Mouse (Mus musculus) heart, embryonic 15.5 days (tissue): ENCODE measurements at regions not wholly inside any gene's neighbourhood (a gene's known extent, or its start where the extent isn't known, plus 50 kb on each side); places are given as distances from the start of the nearest gene placed in this dataset.

Experiments
- ATAC-seq: fragments of 200-750 bp; cut with Nextera tagmentation; replicated peaks from 2 replicates; pipeline ENCODE4 v1.8.0; 2017; ENCODE audit warnings: low read depth, moderate TSS enrichment; ENCODE audit not compliant: insufficient number of reproducible peaks, insufficient read depth, low FRiP score
- H3K27ac ChIP-seq: fragments of 300-500 bp; sonication (generic); 2 replicates; pipeline ENCODE4 v1.5.1; 2015; ENCODE audit warnings: mild to moderate bottlenecking, inconsistent platforms
- H3K27me3 ChIP-seq: fragments of 300-500 bp; sonication (generic); 2 replicates; pipeline ENCODE4 v1.6.1; 2015; ENCODE audit warnings: inconsistent platforms
- H3K36me3 ChIP-seq: fragments of 300-500 bp; sonication (generic); 2 replicates; pipeline ENCODE4 v1.6.1; 2015; ENCODE audit warnings: mild to moderate bottlenecking, inconsistent platforms
- H3K4me1 ChIP-seq: fragments of 300-500 bp; sonication (generic); replicated peaks from 2 replicates; pipeline ENCODE4 v1.6.1; 2015; ENCODE audit warnings: inconsistent platforms
- H3K4me2 ChIP-seq: fragments of 300-500 bp; sonication (generic); 2 replicates; pipeline ENCODE4 v1.6.1; 2015; ENCODE audit warnings: inconsistent platforms, mild to moderate bottlenecking, moderate library complexity
- H3K4me3 ChIP-seq: fragments of 300-500 bp; sonication (generic); 2 replicates; pipeline ENCODE4 v1.5.1; 2015; ENCODE audit warnings: mild to moderate bottlenecking, inconsistent platforms
- H3K9ac ChIP-seq: fragments of 300-500 bp; sonication (generic); 2 replicates; pipeline ENCODE4 v1.6.1; 2015; ENCODE audit warnings: mild to moderate bottlenecking, inconsistent platforms
- H3K9me3 ChIP-seq: fragments of 300-500 bp; sonication (generic); replicated peaks from 2 replicates; pipeline ENCODE4 v1.6.1; 2016; ENCODE audit warnings: inconsistent platforms
- WGBS: fragments of 180-500 bp; shearing (Covaris S2); methylation state at CpG from one replicate; pipeline ENCODE4 v1.1.7; 2015; ENCODE audit warnings: mixed read lengths; 5-methylcytosine and 5-hydroxymethylcytosine counted together

DNA sequence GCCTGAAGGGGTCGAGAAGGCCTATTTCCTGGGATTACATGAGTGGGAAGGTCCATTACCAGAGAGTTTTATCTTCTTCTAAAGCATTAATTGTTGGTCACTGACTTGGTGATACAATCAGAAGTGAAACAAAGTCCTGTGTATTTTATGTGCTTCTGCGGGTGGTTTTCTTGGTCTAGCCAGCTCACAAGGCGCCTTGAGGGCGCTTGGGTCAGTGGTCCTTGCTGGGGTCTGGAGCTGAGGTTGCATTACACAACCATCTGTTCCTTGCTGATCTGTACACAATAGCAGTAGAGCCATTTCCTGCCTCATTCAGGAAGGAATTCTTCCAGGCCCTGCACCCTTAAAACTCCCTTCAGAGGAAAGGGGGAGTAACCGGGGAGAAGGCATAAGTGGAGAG, 116.9 kb upstream of the Neo1 start:
- H3K27me3 ChIP-seq, result no peaks in the 10 kb centered on the region
- no peak overlapping the region for H3K4me3 ChIP-seq
- no peak for ATAC-seq
- H3K4me1 ChIP-seq, result 0 out of 2 replicates have a peak, but pooled peaks cover 3% of the 10 kb centered on the region
- H3K4me2 ChIP-seq, result no peak overlapping the region
- H3K9me3 ChIP-seq, result no peaks in the 10 kb centered on the region
- no peak overlapping the region for H3K9ac ChIP-seq
- H3K36me3 ChIP-seq, result no peaks in the 10 kb centered on the region
- WGBS, result 58% methylated on average over 5 of the region's 5 CpGs
- H3K27ac ChIP-seq, result no peak overlapping the region

DNA sequence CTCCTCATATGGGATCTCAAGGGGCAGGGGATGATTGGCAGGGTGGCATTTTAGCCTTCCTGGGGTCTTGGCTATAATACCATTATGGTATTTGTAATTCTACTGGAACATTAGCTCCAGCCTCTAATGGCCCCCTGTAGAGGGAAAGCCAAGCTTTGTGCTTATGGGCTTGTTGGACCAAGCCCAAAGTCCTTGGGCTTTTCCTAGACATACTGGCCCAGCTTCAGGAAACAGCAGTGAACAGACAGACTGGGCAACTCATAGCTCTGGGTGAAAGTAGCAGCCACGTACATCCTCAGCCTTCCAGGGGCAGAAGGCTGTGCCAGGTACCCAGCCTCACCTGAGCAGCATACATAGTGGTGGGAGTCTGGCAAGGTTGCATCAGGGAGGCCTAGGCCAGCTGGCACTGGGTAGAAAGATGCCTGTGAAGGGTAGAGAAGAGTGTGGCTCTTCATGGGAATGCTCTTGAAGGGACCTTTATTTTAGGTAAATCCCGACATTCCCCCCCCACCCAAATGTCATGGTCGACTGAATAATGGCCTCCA, 108.1 kb upstream of the Neo1 start:
- H3K4me1 ChIP-seq, result no peaks in the 10 kb centered on the region
- H3K27me3 ChIP-seq, result no peaks in the 10 kb centered on the region
- H3K9ac ChIP-seq, result no peak overlapping the region
- H3K36me3 ChIP-seq, result no peaks in the 10 kb centered on the region
- no peak overlapping the region for H3K4me2 ChIP-seq
- no peak for ATAC-seq
- no peaks in the 10 kb centered on the region for H3K9me3 ChIP-seq
- WGBS, result 78% methylated on average over 3 of the region's 3 CpGs
- no peak overlapping the region for H3K4me3 ChIP-seq
- H3K27ac ChIP-seq, result no peak overlapping the region

DNA sequence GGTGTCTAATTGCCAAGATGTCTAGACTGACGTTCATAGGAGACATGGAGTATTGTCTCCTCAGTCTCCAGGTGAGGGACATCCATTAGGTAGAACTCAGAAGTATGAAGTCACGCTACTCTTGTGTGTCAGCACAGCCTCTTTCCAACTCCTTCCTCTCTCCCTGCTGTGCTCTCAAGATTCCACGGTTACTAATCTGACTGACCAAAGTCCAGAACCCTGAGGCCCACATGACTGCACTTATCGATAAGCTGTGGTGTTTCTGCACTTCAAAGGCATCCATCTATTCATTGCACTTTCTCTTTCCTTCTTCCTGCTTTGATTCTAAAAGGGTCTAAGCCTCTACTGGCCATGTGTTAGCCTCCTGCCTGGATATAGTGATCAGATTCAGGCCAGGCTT, 107.4 kb upstream of the Neo1 start:
- Histone ChIP-seq H3K9ac (no peak overlapping the region), H3K9me3 (no peaks in the 10 kb centered on the region), H3K27me3 (no peaks in the 10 kb centered on the region), H3K4me3 (no peak overlapping the region), H3K4me1 (no peaks in the 10 kb centered on the region), H3K27ac (no peak overlapping the region), H3K36me3 (no peaks in the 10 kb centered on the region), H3K4me2 (no peak overlapping the region)
- 76% methylated on average over 4 of the region's 4 CpGs for WGBS
- no peak for ATAC-seq

DNA sequence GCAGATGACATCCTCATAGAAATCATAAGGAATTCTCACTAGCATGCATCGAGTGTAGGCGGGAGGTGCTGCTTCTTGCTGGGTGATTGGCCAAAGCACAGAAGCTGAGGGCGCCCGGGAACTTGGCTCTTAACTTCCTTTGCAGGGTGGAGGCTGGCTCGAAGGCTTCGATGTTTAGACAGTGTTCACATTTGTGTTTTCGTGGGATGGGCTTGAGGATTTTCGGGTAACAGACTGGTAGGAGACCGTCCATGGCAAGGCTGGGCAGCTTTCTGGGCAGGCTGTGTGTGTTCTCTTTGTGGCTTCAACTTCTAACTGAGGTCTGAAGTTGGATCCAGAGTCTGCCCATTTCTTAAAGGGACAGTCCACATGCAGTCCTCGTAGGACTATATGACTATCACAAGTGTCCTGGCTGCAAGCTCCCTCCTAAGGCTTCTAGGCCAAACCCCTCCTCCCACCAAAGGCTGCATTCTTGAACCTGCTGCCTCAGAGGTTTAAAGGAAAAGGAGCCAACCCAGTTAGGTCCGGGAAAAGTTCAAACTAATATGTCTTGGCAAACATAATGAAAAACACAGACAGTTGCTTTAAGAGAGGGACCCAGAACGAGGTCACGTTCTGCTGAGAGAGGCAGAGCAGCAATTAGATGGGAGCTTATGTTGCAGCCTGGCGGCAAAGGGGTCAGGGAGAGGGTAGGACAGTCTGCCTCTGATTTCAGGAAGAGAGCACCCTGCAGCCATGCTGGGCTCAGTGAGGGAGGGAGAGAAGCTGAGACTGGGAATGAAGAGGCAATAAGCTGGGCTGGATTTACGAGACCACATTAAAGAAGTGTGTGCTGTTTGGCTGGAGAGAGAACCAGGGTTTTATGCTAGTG, 98.2 kb upstream of the Neo1 start:
- Histone ChIP-seq H3K36me3 (no peaks in the 10 kb centered on the region), H3K9me3 (no peaks in the 10 kb centered on the region), H3K27ac (peak overlapping the region; percentile 69), H3K4me3 (0 out of 2 replicates have a peak overlapping the region, but pooled peaks have one; percentile 13), H3K4me2 (peak overlapping the region; percentile 49), H3K9ac (0 out of 2 replicates have a peak overlapping the region, but pooled peaks have one; percentile 19), H3K4me1 (peaks cover 17% of the 10 kb centered on the region), H3K27me3 (no peaks in the 10 kb centered on the region)
- WGBS, result 32% methylated on average over 15 of the region's 15 CpGs
- ATAC-seq, result peak; percentile 67; the same call in 1 of the 2 replicates

DNA sequence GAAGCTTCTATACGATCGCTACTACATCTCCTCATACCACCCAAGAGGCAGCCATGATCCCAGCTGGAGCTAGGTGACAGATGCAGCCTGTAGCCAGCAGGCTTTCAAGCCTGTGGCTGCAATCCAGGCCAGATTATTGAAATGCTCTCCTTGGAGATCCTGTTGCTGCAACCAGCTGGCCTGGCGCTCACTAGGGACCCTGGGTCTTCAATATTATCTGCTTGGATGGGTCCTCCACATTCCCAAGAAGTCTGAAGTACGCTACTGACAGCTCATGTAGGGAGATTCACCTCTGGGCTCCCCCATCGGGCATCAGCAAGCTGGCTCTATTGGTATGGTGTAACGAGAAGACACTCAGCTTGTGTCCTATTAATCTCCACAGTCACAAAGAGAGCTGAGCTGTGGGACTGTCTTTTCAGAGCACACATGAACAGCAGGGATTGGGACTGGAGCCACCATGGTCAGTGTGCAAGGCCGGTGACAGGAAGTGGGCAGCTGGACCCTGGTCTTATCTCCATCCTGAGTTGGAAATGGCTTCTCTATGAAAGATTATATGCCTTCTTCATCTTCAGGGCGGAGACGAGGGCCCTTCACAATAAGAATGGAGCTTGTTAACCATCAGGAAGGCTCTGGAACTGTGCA, 93.6 kb upstream of the Neo1 start:
- Histone ChIP-seq H3K4me1 (peaks cover 17% of the 10 kb centered on the region), H3K9ac (no peak overlapping the region), H3K4me3 (no peak overlapping the region), H3K27me3 (no peaks in the 10 kb centered on the region), H3K4me2 (no peak overlapping the region), H3K36me3 (no peaks in the 10 kb centered on the region), H3K27ac (no peak overlapping the region), H3K9me3 (no peaks in the 10 kb centered on the region)
- WGBS, result 81% methylated on average over 9 of the region's 9 CpGs
- ATAC-seq, result no peak

DNA sequence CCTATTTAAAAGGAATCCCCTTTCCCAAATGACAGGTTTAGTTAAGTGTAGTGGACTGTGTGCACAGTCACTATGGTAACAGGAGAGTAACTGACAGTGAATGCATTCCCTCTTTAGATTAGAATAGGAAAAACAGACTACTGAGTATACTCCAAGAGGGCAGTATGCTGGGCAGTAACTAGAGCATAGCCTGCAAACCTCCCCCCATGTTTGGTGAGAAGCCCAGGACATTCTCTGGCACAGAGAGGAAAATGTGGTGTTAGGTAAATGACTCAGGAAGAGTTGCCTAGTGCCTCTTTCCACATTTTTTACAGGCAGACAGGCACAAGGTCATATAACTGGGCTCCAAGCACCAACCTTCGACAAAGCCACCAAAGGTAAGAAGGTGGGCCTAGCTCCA, 93.0 kb upstream of the Neo1 start:
- H3K4me1 ChIP-seq, result peaks cover 11% of the 10 kb centered on the region
- no peaks in the 10 kb centered on the region for H3K27me3 ChIP-seq
- no peak overlapping the region for H3K4me2 ChIP-seq
- no peak overlapping the region for H3K27ac ChIP-seq
- no peak overlapping the region for H3K4me3 ChIP-seq
- H3K9ac ChIP-seq, result no peak overlapping the region
- H3K9me3 ChIP-seq, result no peaks in the 10 kb centered on the region
- ATAC-seq, result no peak
- 86% methylated on average over 1 of the region's 1 CpGs for WGBS
- no peaks in the 10 kb centered on the region for H3K36me3 ChIP-seq

DNA sequence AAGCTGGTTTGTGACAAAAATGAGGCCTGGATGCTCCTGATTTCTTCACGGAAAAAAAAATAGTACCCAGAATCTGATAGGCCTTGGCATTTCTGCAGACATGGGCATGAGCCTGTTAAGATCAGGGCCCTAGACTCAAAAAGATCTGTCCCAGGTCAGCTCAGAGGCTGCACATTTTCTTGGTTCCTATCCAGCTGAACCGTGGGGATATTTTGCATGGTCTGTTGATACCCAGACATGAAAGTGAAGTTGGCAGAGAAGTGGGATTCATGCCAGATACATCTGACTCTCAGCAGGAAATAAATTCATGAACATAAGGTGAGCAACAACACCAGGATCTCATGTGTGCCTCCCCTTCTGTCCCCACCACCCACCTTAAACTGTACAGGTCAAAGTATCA, 91.8 kb upstream of the Neo1 start:
- Histone ChIP-seq H3K27ac (no peak overlapping the region), H3K4me3 (no peak overlapping the region), H3K27me3 (no peaks in the 10 kb centered on the region), H3K36me3 (no peaks in the 10 kb centered on the region), H3K9ac (no peak overlapping the region), H3K9me3 (no peaks in the 10 kb centered on the region), H3K4me1 (no peaks in the 10 kb centered on the region), H3K4me2 (no peak overlapping the region)
- no peak for ATAC-seq
- 63% methylated on average over 2 of the region's 2 CpGs for WGBS

DNA sequence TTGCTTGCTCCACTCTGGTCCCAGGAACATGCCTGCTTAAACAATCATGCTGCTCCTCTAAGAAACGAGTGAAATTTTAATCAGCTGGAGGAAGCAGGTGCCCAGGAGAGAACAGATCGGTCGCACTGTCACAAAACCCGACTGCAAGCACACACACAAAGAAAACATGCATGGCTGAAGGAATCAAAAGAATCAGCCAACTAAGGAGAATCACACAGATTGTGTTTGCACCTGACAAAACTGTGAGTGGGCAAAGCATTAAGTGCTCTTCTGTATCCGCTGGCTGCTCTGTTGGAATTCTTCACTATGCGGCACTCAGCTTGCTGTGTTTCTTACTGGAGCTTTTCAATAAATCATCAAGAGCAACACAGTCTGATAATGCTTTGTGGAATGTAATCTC, 89.6 kb upstream of the Neo1 start:
- Histone ChIP-seq H3K27me3 (no peaks in the 10 kb centered on the region), H3K4me3 (no peak overlapping the region), H3K4me2 (no peak overlapping the region), H3K9ac (no peak overlapping the region), H3K4me1 (no peaks in the 10 kb centered on the region), H3K27ac (no peak overlapping the region), H3K9me3 (no peaks in the 10 kb centered on the region), H3K36me3 (no peaks in the 10 kb centered on the region)
- ATAC-seq, result no peak
- WGBS, result 74% methylated on average over 6 of the region's 6 CpGs

DNA sequence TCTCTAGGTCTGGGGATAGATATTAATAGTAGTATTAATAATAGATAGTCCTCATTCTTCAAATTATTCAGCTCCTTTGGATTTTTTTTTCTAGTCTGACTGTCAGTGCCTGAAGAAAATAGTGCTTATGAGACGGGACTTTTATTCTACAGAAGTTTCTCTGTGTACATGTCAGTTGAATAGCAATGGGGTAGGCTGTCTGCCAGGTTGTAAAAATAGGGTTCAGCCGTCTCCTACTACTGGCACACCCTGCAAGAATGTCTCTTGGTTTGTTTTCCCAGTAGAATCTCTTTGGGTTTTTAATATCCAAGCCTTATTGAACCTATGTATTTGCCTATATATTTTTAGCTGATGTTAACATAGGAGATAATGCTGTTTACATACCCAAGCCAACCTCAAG, 80.3 kb upstream of the Neo1 start:
- Histone ChIP-seq H3K4me2 (no peak overlapping the region), H3K9ac (no peak overlapping the region), H3K9me3 (no peaks in the 10 kb centered on the region), H3K4me3 (no peak overlapping the region), H3K27ac (no peak overlapping the region; the same call in 1 of the 2 replicates), H3K4me1 (peaks cover 6% of the 10 kb centered on the region), H3K27me3 (no peaks in the 10 kb centered on the region), H3K36me3 (no peaks in the 10 kb centered on the region)
- WGBS, result 18% methylated on average over 2 of the region's 2 CpGs
- ATAC-seq, result no peak

DNA sequence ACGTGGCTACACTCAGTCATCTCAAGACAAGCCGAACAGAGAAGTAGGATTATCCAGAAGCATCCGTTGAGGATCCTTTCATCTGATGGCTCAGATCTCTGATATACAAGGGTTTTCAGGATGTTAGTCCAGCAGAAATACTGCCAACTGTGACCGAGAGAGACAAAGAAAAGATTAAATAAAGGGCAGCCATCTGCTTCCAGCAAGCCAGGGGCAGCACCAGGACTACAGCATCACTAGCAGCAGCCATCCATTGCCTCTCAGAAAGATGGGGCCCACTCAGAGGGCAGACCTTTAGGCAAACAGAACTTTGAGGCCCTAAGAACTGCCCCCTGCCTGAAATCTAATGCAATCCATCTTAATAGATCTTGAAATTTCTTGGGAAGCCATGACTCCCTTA, 77.6 kb upstream of the Neo1 start:
- Histone ChIP-seq H3K36me3 (no peaks in the 10 kb centered on the region), H3K9me3 (no peaks in the 10 kb centered on the region), H3K4me2 (no peak overlapping the region), H3K4me3 (no peak overlapping the region), H3K27me3 (no peaks in the 10 kb centered on the region), H3K27ac (no peak overlapping the region), H3K9ac (no peak overlapping the region), H3K4me1 (peaks cover 6% of the 10 kb centered on the region)
- 62% methylated on average over 4 of the region's 4 CpGs for WGBS
- no peak for ATAC-seq

DNA sequence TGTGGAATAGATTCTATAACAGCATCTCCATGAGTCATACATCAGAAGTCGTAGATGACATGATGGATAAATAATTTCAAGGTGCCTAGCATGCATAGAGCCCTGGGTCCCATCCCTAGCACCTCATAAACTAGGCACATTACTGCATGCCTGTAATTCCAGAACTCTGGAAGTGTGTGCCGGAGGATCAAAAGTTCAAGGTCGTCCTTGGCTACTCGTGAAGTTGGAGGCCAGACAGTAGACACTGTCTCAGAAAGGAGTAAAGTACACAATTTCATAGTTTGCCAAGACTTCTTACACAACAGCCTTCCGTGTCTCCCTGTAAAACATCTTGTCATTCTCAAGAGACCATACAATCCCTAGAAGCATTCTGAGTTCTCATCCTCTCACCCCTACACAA, 63.5 kb upstream of the Neo1 start:
- ATAC-seq, result no peak
- WGBS, result 60% methylated on average over 5 of the region's 5 CpGs
- Histone ChIP-seq H3K4me1 (peaks cover 3% of the 10 kb centered on the region; the same call in 1 of the 2 replicates), H3K27me3 (no peaks in the 10 kb centered on the region), H3K9ac (no peak overlapping the region), H3K27ac (no peak overlapping the region), H3K36me3 (no peaks in the 10 kb centered on the region), H3K4me3 (no peak overlapping the region), H3K9me3 (no peaks in the 10 kb centered on the region), H3K4me2 (no peak overlapping the region)
